Mouse (Mus musculus) kidney, adult 11 months (tissue): ENCODE measurements around the gene Olfr6.
"Not testable (repeated sequence)": the region's sequence is repeated elsewhere in the genome, so short reads cannot be mapped to it uniquely, and the experiment has no call there.

Experiments
- DNase-seq: peaks from one replicate; pipeline ENCODE4 v3.0.0; 2022

Olfr6 gene

DNA sequence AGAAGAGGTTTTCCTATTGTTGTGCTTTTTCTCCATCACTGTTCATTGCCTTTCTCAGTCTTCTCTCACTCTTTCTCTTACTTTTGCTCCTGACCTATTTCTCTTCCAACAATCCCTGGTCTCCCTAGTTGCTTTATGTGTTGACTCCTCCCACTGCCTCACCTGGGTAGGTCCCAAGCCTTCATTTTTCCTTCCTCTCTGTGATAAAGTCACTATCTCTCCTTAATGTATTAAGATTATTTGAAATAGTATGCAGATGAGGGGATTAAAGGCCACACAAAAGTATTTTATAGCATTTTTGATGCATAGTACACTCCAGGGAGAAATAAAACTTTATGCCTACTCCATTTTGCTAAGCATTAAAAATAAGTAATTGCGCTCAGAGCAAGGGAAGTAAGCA is at the start of gene Olfr6:
Gene Olfr6 (minus strand): TSS at position 101 of the 400 bp plus-strand sequence.
- no peak for DNase-seq

DNA sequence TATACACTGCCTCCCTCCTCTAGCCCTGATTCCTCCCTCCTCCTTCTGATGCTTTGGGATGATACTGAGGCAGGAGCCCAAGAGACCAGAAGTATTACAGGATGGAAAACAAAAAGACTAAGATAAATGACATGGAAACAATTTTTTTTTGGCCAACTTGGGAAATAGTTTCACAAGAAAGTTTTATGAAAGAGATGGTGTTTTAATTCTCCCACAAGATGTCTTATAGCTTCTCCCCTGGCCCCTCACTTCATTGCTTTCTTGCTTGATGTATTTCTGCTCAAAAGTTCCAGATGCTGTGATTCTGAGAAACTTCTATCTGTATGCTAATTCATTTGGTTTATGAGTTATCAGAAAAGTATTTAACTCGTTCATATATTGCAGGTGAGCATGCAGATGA is 42.2 kb upstream of the Olfr6 start, which contains the start of gene Olfr2:
Gene Olfr2 (minus strand): TSS at position 101 of the 400 bp plus-strand sequence.
- no peak for DNase-seq

DNA sequence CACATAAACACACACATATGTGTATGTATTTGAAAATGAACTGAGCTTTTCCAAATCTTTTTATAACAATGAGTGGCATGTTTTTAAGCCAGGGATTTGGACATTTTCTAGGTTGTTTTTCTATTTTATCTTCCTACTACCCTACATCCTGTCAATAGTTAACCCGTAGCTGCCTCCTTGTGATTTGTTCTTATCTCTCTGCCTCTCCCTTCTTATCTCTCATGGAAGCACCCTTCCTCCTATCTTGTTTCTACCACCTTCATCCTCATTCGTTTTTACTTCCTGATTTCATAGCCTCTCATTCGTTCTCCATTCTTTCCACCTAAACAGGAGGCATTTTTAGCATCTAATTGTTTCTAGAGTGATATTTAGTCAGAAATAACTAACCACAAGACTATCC is 40.4 kb upstream of the Olfr6 start:
- no peak for DNase-seq

DNA sequence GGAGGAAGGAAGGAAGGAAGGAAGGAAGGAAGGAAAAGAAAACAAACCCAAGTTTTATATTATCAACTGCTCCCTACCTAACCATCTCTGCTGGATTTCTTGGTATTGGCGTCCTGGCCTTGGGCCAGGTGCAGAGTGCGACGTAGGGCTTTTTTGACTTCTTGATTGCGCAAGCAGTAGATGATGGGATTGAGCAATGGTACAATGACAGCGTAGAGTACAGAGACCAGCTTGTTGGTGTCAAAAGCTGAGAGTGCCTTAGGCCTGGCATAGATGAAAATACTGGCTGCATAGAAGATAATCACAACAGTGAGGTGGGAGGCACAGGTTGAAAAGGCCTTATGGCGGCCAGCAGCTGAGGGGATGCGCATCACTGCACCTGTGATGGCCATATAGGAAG is 37.1 kb upstream of the Olfr6 start:
- DNase-seq: no peak

DNA sequence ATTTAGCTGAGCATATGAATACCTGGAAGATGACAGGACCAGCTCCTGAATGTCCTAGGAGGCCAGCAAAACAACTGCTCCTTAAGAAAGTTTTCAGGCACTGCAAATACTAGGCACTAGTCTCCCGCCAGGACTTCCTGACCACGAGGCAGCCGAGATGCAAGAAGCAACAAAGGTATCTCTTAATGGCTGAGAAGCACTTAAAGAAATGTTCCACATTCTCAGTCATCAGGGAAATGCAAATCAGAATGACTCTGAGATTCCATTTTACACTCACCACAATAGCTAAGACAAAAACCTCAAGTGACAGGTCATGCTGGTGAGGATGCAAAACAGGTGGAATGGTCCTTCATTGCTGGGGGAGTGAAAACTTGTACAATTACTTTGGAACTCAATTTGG is 21.5 kb upstream of the Olfr6 start:
- DNase-seq: no peak

- no peak for DNase-seq
Measured at GRCm38 (mm10) chr7:106975353-106975752, 11.6 kb upstream of the Olfr6 start, which contains the start of gene Olfr711. Gene Olfr711 (minus strand): TSS chr7:106975453.

GRCm38 (mm10) chr7:106967503-106967902 is 3.8 kb upstream of the Olfr6 start:
- not testable (repeated sequence) for DNase-seq

GRCm38 (mm10) chr7:106948212-106948611 is 15.5 kb downstream of the Olfr6 start, which contains the start of gene Olfr710:
Gene Olfr710 (minus strand): TSS chr7:106948312.
- DNase-seq: no peak

DNA sequence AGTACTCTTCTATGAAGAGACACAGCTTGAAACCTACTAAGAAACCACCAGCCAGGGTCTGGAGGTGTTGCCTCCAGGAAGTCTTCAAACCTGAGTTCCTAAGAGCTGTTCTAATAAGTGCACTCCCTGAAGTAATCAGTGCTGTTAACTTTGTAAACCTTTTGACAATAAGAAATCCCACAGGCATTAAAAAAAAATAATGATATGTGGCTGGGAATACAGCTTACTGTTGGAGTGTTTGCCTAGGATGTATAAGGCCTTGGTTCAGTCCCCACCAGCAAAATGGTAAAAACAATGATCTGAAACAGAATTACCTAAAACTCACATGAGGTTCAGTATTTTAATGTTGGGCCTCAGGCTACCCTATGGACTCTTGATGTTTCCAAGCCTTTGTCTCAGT is 31.6 kb downstream of the Olfr6 start, which contains the start of gene Olfr709-ps1:
Gene Olfr709-ps1 (minus strand): TSS at position 101 of the 400 bp plus-strand sequence.
- no peak for DNase-seq

GRCm38 (mm10) chr7:106920961-106921360 is 42.8 kb downstream of the Olfr6 start:
- DNase-seq: not testable (repeated sequence)

- no peak for DNase-seq
Measured at GRCm38 (mm10) chr7:106907676-106908075, 56.1 kb downstream of the Olfr6 start, which contains the start of gene Olfr1532-ps1. Gene Olfr1532-ps1 (plus strand): TSS chr7:106908001.
